Mouse (Mus musculus): Measurements from ENCODE around the gene Fam57a. TPM values are rescaled to one million over a fixed set of nuclear protein-coding genes. Genes with fewer than 3 reads are reported as not detected.
A peak's percentile ranks its signal among the peaks of the same experiment; 100 is the strongest.

Gene Fam57a
- polyA plus RNA-seq (2015; fragmentation: Nextera tagmentation; extraction: Ambion mirVana): 20.8 and 25.5 TPM in 2 replicates

DNA sequence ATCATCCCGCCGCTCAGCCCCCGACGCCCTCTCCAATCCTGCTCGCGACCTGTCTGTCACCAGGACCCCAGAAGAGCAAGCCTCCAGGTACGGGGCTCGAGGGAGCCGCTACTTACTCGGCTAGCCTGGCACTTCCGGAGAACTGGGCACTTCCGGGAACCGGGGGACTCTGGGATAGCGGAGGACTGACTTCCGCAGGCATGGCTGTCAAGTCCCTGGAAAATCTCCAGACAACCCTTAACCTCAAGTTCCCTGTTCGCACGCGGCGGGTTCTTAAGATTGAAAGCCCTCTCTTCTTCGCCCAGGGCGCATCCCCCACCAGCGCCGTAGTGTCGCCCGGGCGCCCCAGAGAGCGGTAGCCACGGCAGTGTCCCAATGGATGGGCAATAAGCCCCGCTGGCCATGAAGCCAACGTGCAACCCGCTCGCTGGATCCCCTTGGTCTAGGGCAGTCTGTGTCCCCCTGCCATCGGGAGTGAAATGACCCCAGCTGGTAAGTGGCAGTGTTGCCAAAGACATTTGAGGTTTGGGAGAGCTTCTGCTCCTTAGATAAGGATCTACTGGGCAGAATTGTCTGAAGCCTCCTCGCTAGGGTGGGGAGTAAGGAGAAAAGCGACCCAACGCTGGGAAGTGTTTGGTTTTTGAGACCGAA, at the start of gene Fam57a, which contains the start of gene Vps53:
Gene Fam57a, plus strand, starts transcription at position 177 of the 651 bp plus-strand sequence.
Gene Vps53, minus strand, starts transcription at position 153 of the 651 bp plus-strand sequence.
- peak within 1 kb of the TSS; percentile 79 for H3K9ac ChIP-seq
- H3K4me1 ChIP-seq: peaks cover 13% of the 10 kb centered on the region
- peaks cover 11% of the 10 kb centered on the region; the same call in 1 of the 2 replicates for H3K36me3 ChIP-seq (ENCODE audit: poor library complexity, severe bottlenecking)
- H3K4me3 ChIP-seq: peak within 1 kb of the TSS; percentile 96
- H3K27me3 ChIP-seq: no peaks in the 10 kb centered on the region
- peak within 1 kb of the TSS; percentile 95 for H3K4me2 ChIP-seq
- H3K9me3 ChIP-seq (replicated peaks): no peaks in the 10 kb centered on the region
- H3K27ac ChIP-seq: peak within 1 kb of the TSS; percentile 59
- under 1% methylated on average over 37 of the region's 37 CpGs for WGBS
- ATAC-seq: peak; percentile 90

DNA sequence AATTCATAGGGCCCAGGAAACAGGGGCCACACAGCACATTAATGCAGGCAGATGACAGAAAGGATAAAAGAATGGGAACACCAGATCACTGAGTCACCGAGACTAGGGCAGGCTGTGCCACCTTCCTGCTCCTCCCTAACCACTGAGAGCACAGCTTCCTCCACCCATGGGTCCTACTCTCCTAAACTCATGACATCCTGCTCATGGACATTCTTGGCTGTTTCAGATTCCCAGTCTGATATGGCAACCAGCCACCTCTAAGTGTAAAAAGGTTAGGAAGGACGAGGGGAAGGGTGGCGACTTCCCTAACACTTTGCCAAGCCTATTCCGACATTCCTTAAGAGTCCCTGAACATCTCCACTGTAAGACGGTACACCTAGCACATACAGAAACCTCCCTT, 48.6 kb upstream of the Fam57a start:
- no peak for ATAC-seq
- Histone ChIP-seq H3K9ac (no peak overlapping the region), H3K4me2 (no peak overlapping the region), H3K27me3 (no peaks in the 10 kb centered on the region), H3K4me1 (no peaks in the 10 kb centered on the region), H3K36me3 (ENCODE audit: poor library complexity, severe bottlenecking) (peaks cover 50% of the 10 kb centered on the region), H3K9me3 (replicated peaks) (no peaks in the 10 kb centered on the region), H3K27ac (no peak overlapping the region), H3K4me3 (no peak overlapping the region)
- 87% methylated on average over 5 of the region's 5 CpGs for WGBS

DNA sequence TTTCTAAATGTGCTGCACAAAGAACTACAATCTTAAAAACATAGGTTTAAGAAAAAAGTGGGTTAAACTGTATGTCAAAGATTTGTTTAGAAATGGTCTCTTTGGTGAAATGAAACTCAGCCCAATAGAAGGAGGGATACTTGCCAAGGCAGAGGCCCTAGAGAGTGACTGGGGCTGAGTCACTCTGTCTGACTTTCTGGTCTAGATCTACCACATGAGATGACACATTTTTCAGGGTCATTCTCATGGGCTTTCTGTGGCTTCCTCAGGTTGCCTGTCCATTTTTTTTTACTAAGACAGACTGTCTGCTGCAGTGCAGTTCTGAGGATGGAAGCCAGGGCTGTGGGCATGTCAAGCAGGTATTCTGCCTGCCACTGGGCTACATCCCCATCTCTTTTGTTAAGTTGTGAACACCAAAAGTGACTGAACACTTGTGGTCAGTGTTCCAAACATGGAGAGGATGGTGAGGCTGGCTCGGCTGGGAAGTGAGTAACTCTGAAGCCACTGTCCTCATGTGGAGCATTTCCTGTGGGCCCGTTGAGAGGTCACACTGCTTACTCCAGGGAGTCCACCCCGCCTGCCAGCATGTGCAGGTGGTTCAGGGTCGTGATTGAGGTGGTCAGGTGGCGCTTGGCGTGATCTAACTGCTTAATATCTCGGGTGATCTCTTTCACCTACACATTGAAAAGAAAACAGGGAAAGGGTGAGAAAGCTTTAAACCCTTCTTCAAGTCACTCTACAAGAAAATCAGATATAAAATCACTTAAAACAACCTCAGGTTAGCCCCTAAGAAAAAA, 43.6 kb upstream of the Fam57a start:
- ATAC-seq: no peak
- H3K9ac ChIP-seq: no peak overlapping the region
- no peak overlapping the region for H3K27ac ChIP-seq
- H3K4me2 ChIP-seq: no peak overlapping the region
- no peaks in the 10 kb centered on the region for H3K4me1 ChIP-seq
- no peak overlapping the region for H3K4me3 ChIP-seq
- H3K27me3 ChIP-seq: no peaks in the 10 kb centered on the region
- WGBS: 86% methylated on average over 7 of the region's 7 CpGs
- H3K9me3 ChIP-seq (replicated peaks): no peaks in the 10 kb centered on the region
- H3K36me3 ChIP-seq (ENCODE audit: poor library complexity, severe bottlenecking): peaks cover 65% of the 10 kb centered on the region

- Histone ChIP-seq H3K27ac (no peak overlapping the region), H3K36me3 (ENCODE audit: poor library complexity, severe bottlenecking) (peaks cover 45% of the 10 kb centered on the region), H3K4me3 (no peak overlapping the region), H3K9me3 (replicated peaks) (no peaks in the 10 kb centered on the region), H3K9ac (no peak overlapping the region), H3K27me3 (no peaks in the 10 kb centered on the region), H3K4me2 (no peak overlapping the region), H3K4me1 (no peaks in the 10 kb centered on the region)
- 84% methylated on average over 3 of the region's 3 CpGs for WGBS
- ATAC-seq: no peak
These were observed 41.5 kb upstream of the Fam57a start for GRCm38 (mm10) chr11:76137996-76138395.

DNA sequence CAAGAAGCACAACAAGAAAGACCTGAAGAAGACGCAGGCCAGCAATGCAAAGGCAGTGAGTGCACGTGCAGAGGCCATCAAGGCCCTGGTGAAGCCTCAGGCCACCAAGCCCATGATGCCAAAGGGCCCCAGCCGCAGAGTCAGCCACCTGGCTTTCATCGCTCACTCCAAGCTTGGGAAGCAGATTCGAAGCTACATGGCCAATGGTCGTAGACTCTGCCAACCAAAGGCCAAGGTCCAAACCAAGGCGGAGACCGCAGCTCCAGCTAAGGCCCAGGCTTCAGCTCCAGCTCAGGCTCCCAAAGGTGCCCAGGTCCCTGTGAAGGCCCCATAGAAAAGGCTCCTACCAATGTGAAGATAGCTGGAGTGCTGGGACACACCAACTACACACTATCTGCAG, 35.1 kb upstream of the Fam57a start:
- no peaks in the 10 kb centered on the region for H3K9me3 ChIP-seq (replicated peaks)
- H3K4me2 ChIP-seq: no peak overlapping the region
- ATAC-seq: no peak
- H3K27ac ChIP-seq: no peak overlapping the region
- 96% methylated on average over 8 of the region's 8 CpGs for WGBS
- no peaks in the 10 kb centered on the region for H3K27me3 ChIP-seq
- H3K4me1 ChIP-seq: peaks cover 17% of the 10 kb centered on the region
- H3K9ac ChIP-seq: no peak overlapping the region
- no peak overlapping the region for H3K4me3 ChIP-seq
- peaks cover 12% of the 10 kb centered on the region; the same call in 1 of the 2 replicates for H3K36me3 ChIP-seq (ENCODE audit: poor library complexity, severe bottlenecking)

- H3K4me1 ChIP-seq: peaks cover 18% of the 10 kb centered on the region
- ATAC-seq: no peak
- no peak overlapping the region for H3K4me3 ChIP-seq
- H3K27me3 ChIP-seq: no peaks in the 10 kb centered on the region
- H3K4me2 ChIP-seq: no peak overlapping the region
- H3K27ac ChIP-seq: no peak overlapping the region
- WGBS: 100% methylated on average over 1 of the region's 1 CpGs
- no peak overlapping the region for H3K9ac ChIP-seq
- peaks cover 12% of the 10 kb centered on the region; the same call in 1 of the 2 replicates for H3K36me3 ChIP-seq (ENCODE audit: poor library complexity, severe bottlenecking)
- H3K9me3 ChIP-seq (replicated peaks): no peaks in the 10 kb centered on the region
These were observed 34.3 kb upstream of the Fam57a start for GRCm38 (mm10) chr11:76145169-76145568.

GRCm38 (mm10) chr11:76146187-76147010, 33.1 kb upstream of the Fam57a start:
- no peak overlapping the region for H3K4me2 ChIP-seq
- H3K9me3 ChIP-seq (replicated peaks): no peaks in the 10 kb centered on the region
- no peak overlapping the region for H3K9ac ChIP-seq
- no peak for ATAC-seq
- 85% methylated on average over 8 of the region's 8 CpGs for WGBS
- peaks cover 12% of the 10 kb centered on the region; the same call in 1 of the 2 replicates for H3K36me3 ChIP-seq (ENCODE audit: poor library complexity, severe bottlenecking)
- peaks cover 18% of the 10 kb centered on the region for H3K4me1 ChIP-seq
- no peak overlapping the region for H3K4me3 ChIP-seq
- H3K27ac ChIP-seq: no peak overlapping the region
- no peaks in the 10 kb centered on the region for H3K27me3 ChIP-seq

DNA sequence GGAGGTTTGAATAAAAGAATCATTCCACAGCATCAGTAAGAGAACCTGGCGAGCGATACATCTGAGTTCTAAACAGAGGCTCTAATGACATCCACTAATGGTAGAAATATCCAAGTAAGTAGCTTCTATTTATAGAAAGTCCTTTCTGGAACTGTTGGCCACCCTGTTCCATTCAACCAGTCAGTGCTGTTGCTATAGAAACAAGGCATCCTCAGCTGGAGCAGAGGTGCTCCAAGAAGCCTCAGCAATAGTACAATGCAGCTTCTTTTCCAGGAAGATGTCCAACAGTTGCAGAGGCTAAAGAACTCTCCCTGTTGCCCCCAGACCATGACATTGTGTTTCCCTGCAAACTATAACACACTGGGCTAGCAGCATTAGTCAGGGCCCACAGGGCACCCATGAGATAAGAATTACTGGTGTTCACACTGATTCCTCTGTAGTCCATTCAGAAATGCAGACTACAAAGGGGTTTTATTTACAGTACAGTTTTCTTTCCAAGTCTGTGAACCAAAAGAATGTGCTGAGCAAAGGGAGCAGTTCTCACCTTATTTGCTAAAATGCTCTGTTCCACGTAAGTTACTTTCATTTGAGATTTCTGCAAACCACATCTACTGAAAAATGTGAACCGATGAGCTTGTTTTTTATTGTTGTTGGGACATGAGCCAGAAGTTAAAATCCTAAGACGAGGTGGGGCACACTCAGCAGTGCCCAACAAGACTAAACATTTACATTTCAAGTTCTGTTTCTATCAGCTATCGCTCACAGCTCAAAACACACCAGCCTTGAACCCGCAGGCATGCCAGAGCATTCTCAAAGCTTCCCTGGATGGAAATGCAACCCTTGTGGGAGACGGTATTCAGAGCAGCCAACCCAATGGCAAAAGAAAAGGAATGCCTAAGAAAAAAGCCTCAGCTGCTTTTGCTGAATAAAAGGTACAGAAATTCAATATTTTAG, 31.1 kb upstream of the Fam57a start:
- Histone ChIP-seq H3K9me3 (replicated peaks) (no peaks in the 10 kb centered on the region), H3K4me2 (no peak overlapping the region), H3K27me3 (no peaks in the 10 kb centered on the region), H3K36me3 (ENCODE audit: poor library complexity, severe bottlenecking) (peaks cover 16% of the 10 kb centered on the region; the same call in 1 of the 2 replicates), H3K4me3 (no peak overlapping the region), H3K9ac (0 out of 2 replicates have a peak overlapping the region, but pooled peaks have one; percentile 5), H3K4me1 (peaks cover 18% of the 10 kb centered on the region), H3K27ac (peak overlapping the region; percentile 52)
- ATAC-seq: no peak
- WGBS: 65% methylated on average over 8 of the region's 8 CpGs

- H3K9ac ChIP-seq: no peak overlapping the region
- peaks cover 24% of the 10 kb centered on the region for H3K36me3 ChIP-seq (ENCODE audit: poor library complexity, severe bottlenecking)
- H3K9me3 ChIP-seq (replicated peaks): no peaks in the 10 kb centered on the region
- H3K4me3 ChIP-seq: no peak overlapping the region
- no peaks in the 10 kb centered on the region for H3K27me3 ChIP-seq
- H3K27ac ChIP-seq: no peak overlapping the region
- peaks cover 18% of the 10 kb centered on the region for H3K4me1 ChIP-seq
- H3K4me2 ChIP-seq: no peak overlapping the region
- no peak for ATAC-seq
- WGBS: 70% methylated on average over 4 of the region's 4 CpGs
These were observed 28.5 kb upstream of the Fam57a start for GRCm38 (mm10) chr11:76150980-76151379.

- Histone ChIP-seq H3K36me3 (ENCODE audit: poor library complexity, severe bottlenecking) (peaks cover 45% of the 10 kb centered on the region), H3K9me3 (replicated peaks) (no peaks in the 10 kb centered on the region), H3K27ac (no peak overlapping the region), H3K27me3 (no peaks in the 10 kb centered on the region), H3K9ac (no peak overlapping the region), H3K4me3 (no peak overlapping the region), H3K4me2 (no peak overlapping the region), H3K4me1 (peaks cover 11% of the 10 kb centered on the region)
- 90% methylated on average over 5 of the region's 5 CpGs for WGBS
- ATAC-seq: no peak
These were observed 26.1 kb upstream of the Fam57a start for GRCm38 (mm10) chr11:76153236-76153951.

Measured in forebrain, embryonic 13.5 days (tissue).